Mouse (Mus musculus) midbrain, embryonic 14.5 days (tissue): ENCODE measurements at regions not wholly inside any gene's neighbourhood (a gene's known extent, or its start where the extent isn't known, plus 50 kb on each side); places are given as distances from the start of the nearest gene placed in this dataset. TPM values are rescaled to one million over a fixed set of nuclear protein-coding genes. Genes with fewer than 3 reads are reported as not detected.

Source experiments
- ATAC-seq: fragments of 200-750 bp; cut with Nextera tagmentation; 2 replicates; pipeline ENCODE4 v1.8.0; 2017; ENCODE audit warnings: moderate number of reproducible peaks, moderate library complexity; ENCODE audit not compliant: low FRiP score, low TSS enrichment
- DNase-seq: peaks from one replicate; pipeline ENCODE4 v3.0.0-alpha.2; 2015
- H3K27ac ChIP-seq: fragments of 300-500 bp; sonication (generic); replicated peaks from 2 replicates; pipeline ENCODE4 v1.5.1; 2014; ENCODE audit warnings: mild to moderate bottlenecking, low read depth, low read length, moderate library complexity
- H3K27me3 ChIP-seq: fragments of 300-500 bp; sonication (generic); 2 replicates; pipeline ENCODE4 v1.6.1; 2014; ENCODE audit warnings: low read length, control low read depth, mixed read lengths; ENCODE audit not compliant: control insufficient read depth, insufficient read depth
- H3K36me3 ChIP-seq: fragments of 300-500 bp; sonication (generic); 2 replicates; pipeline ENCODE4 v1.6.1; 2014; ENCODE audit warnings: low read length, control low read depth; ENCODE audit not compliant: control insufficient read depth, insufficient read depth
- H3K4me1 ChIP-seq: fragments of 300-500 bp; sonication (generic); 2 replicates; pipeline ENCODE4 v1.6.1; 2014; ENCODE audit warnings: mild to moderate bottlenecking, antibody characterized with exemption, low read length, control low read depth; ENCODE audit not compliant: control insufficient read depth, insufficient read depth
- H3K4me2 ChIP-seq: fragments of 300-500 bp; sonication (generic); 2 replicates; pipeline ENCODE4 v1.6.1; 2014; ENCODE audit warnings: mild to moderate bottlenecking, low read length, moderate library complexity
- H3K4me3 ChIP-seq: fragments of 300-500 bp; sonication (generic); replicated peaks from 2 replicates; pipeline ENCODE4 v1.5.1; 2014; ENCODE audit warnings: low read depth, low read length
- H3K9ac ChIP-seq: fragments of 300-500 bp; sonication (generic); replicated peaks from 2 replicates; pipeline ENCODE4 v1.6.1; 2014; ENCODE audit warnings: mild to moderate bottlenecking, low read length, moderate library complexity
- H3K9me3 ChIP-seq: fragments of 300-500 bp; sonication (generic); 2 replicates; pipeline ENCODE4 v1.6.1; 2016; ENCODE audit warnings: low read length, control low read depth, mixed read lengths; ENCODE audit not compliant: control insufficient read depth
- WGBS: fragments of 180-500 bp; shearing (Covaris S2); extraction: QIAGEN DNeasy Blood & Tissue Kit; methylation state at CpG from one replicate; pipeline ENCODE4 v1.1.7; 2014; 5-methylcytosine and 5-hydroxymethylcytosine counted together
- microRNA-seq: library from miRNA; unstranded; fragments of <30 nt; microRNA quantifications from one replicate; pipeline ENCODE4, GENCODE M21; 2016

DNA sequence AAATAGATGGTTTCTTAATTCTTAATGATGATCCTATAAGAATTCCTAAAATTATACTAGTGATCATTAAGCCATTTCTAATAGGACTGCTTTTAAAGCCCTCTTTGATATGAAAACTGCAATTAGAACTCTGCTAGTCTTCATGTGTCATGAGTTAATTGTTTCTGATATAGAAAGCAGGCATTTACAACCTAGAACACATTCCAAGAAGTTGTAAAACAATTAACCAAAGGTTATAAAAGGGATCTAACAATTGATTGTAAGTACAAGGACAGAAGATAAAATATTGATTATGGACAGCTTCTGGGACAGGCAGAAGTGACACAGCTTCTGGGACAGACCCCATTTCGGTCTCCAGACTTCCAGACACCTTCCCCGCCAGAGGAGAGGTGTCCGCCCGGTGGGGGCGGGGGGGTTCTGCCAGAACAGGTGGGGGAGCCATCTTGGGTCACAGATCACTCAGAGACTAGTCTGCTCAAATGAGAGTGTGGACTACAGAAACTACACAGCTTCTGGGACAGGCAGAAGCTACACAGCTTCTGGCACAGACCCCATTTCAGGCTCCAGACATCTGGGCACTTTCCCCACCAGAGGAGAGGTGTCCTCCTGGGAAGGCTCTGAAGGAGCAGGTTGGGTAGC lies 627.6 kb downstream of the Plxdc2 start:
- 91% methylated on average over 5 of the region's 5 CpGs for WGBS
- H3K27ac ChIP-seq = no peak overlapping the region
- no peak overlapping the region for H3K4me3 ChIP-seq
- H3K4me2 ChIP-seq = no peak overlapping the region
- H3K36me3 ChIP-seq = no peaks in the 10 kb centered on the region
- ATAC-seq = no peak
- no peak overlapping the region for H3K9ac ChIP-seq
- no peaks in the 10 kb centered on the region for H3K9me3 ChIP-seq
- no peaks in the 10 kb centered on the region for H3K4me1 ChIP-seq
- DNase-seq = no peak
- H3K27me3 ChIP-seq = no peaks in the 10 kb centered on the region

Small RNAs in the stretch of these regions (microRNA-seq; reads per million reads assigned to microRNA genes)
- not detected for gene Gm24933
